Mouse (Mus musculus) common myeloid progenitor, adult 5-6 weeks (primary cell): ENCODE measurements around the gene Ctsa. TPM values are rescaled to one million over a fixed set of nuclear protein-coding genes. Genes with fewer than 3 reads are reported as not detected.
"Not testable (repeated sequence)": the region's sequence is repeated elsewhere in the genome, so short reads cannot be mapped to it uniquely, and the experiment has no call there.

Experiments
- ATAC-seq: replicated peaks from 2 replicates; pipeline ENCODE4 v1.8.0; 2016; ENCODE audit warnings: low read depth, mild to moderate bottlenecking, moderate TSS enrichment, inconsistent platforms; ENCODE audit not compliant: poor library complexity, severe bottlenecking
- total RNA-seq: library from RNA; stranded (forward); fragments of 200-1000, 187-1606 nt; gene quantifications from 2 replicates; pipeline ENCODE4 v1.2.3, GENCODE M21; 2017

The Ctsa gene
- total RNA-seq, 1 experiment from 2014 or later: 51.1 TPM

- ATAC-seq: 0 out of 2 replicates have a peak, but pooled peaks have one; percentile 20
These were observed 1.9 kb downstream of the Ctsa start for GRCm38 (mm10) chr2:164834531-164834930.

- ATAC-seq: no peak
These were observed 2.5 kb downstream of the Ctsa start for GRCm38 (mm10) chr2:164835164-164835563.

GRCm38 (mm10) chr2:164845782-164846181, 13.1 kb downstream of the Ctsa start:
- no peak for ATAC-seq

- no peak for ATAC-seq
These were observed 17.4 kb downstream of the Ctsa start for GRCm38 (mm10) chr2:164850061-164850460.

- not testable (repeated sequence) for ATAC-seq
These were observed 22.9 kb downstream of the Ctsa start for GRCm38 (mm10) chr2:164855572-164855971.

- 0 out of 2 replicates have a peak, but pooled peaks have one; percentile 18 for ATAC-seq
These were observed 23.8 kb downstream of the Ctsa start for GRCm38 (mm10) chr2:164856309-164857100.

GRCm38 (mm10) chr2:164857101-164857821, 24.6 kb downstream of the Ctsa start, which contains the start of gene Pltp:
Pltp (minus strand) TSS chr2:164857711.
- peak; percentile 78 for ATAC-seq

GRCm38 (mm10) chr2:164857842-164858553, 25.3 kb downstream of the Ctsa start:
- ATAC-seq: no peak

- ATAC-seq: no peak
These were observed 26.5 kb downstream of the Ctsa start for GRCm38 (mm10) chr2:164859155-164859554.

- no peak for ATAC-seq
These were observed 27.2 kb downstream of the Ctsa start for GRCm38 (mm10) chr2:164859640-164860432.

- no peak for ATAC-seq
These were observed 28.4 kb downstream of the Ctsa start for GRCm38 (mm10) chr2:164861094-164861493.

GRCm38 (mm10) chr2:164862179-164862861, 29.6 kb downstream of the Ctsa start:
- peak; percentile 14 for ATAC-seq

- ATAC-seq: not testable (repeated sequence)
These were observed 30.7 kb downstream of the Ctsa start for GRCm38 (mm10) chr2:164863411-164863810.

- ATAC-seq: no peak
These were observed 31.9 kb downstream of the Ctsa start for GRCm38 (mm10) chr2:164864593-164864992.

- peak; percentile 64 for ATAC-seq
These were observed 34.3 kb downstream of the Ctsa start for GRCm38 (mm10) chr2:164866741-164867551.

GRCm38 (mm10) chr2:164867566-164867965, 34.9 kb downstream of the Ctsa start:
- ATAC-seq: no peak

- ATAC-seq: peak; percentile 42; the same call in 1 of the 2 replicates
These were observed 35.8 kb downstream of the Ctsa start for GRCm38 (mm10) chr2:164868491-164868890.

- ATAC-seq: no peak
These were observed 39.1 kb downstream of the Ctsa start for GRCm38 (mm10) chr2:164871602-164872303.
